Mouse (Mus musculus) cortical plate, adult 2 months (tissue): ENCODE results near the gene Senp5. TPM values are rescaled to one million over a fixed set of nuclear protein-coding genes. Genes with fewer than 3 reads are reported as not detected.
"Not testable (repeated sequence)": the region's sequence is repeated elsewhere in the genome, so short reads cannot be mapped to it uniquely, and the experiment has no call there.

ENCODE experiments used
- H3K27ac ChIP-seq: fragments of 200-500 bp; 2 replicates; pipeline ENCODE4 v1.5.1; 2012; ENCODE audit warnings: low read length, control low read depth, inconsistent platforms; ENCODE audit not compliant: insufficient read depth
- H3K4me1 ChIP-seq: fragments of 200-500 bp; 2 replicates; pipeline ENCODE4 v1.6.1; 2011; ENCODE audit warnings: low read length; ENCODE audit not compliant: control insufficient read depth, insufficient read depth
- H3K4me3 ChIP-seq: fragments of 200-500 bp; 2 replicates; pipeline ENCODE4 v1.5.1; 2011; ENCODE audit warnings: mild to moderate bottlenecking, low read length, control low read depth; ENCODE audit not compliant: insufficient read depth
- CTCF ChIP-seq: fragments of 200-500 bp; IDR thresholded peaks from 2 replicates; pipeline ENCODE4 v1.5.1; 2011; ENCODE audit warnings: mild to moderate bottlenecking, control low read depth, low read length; ENCODE audit not compliant: insufficient read depth; ENCODE audit errors: extremely low read depth
- POLR2A ChIP-seq: fragments of 200-500 bp; IDR thresholded peaks from 2 replicates; pipeline ENCODE4 v1.6.1; 2011; ENCODE audit warnings: mild to moderate bottlenecking, low read length, control low read depth; ENCODE audit not compliant: insufficient read depth; ENCODE audit errors: extremely low read depth
- polyA plus RNA-seq: library from polyadenylated mRNA; depleted of rRNA; stranded (reverse); fragments of >200 nt; gene quantifications from 2 replicates; pipeline ENCODE4 v1.2.3, GENCODE M21; 2012

The Senp5 gene
- polyA plus RNA-seq, 1 experiment = 22.0 TPM

- no peak for TF ChIP-seq POLR2A
- no peak for TF ChIP-seq CTCF
- Histone ChIP-seq H3K27ac (no peak overlapping the region), H3K4me3 (no peak overlapping the region), H3K4me1 (no peaks in the 10 kb centered on the region)
Observed at GRCm38 (mm10) chr16:31992039-31992438, 11.0 kb downstream of the Senp5 start.

- H3K4me3 ChIP-seq = no peak overlapping the region
- peaks cover 2% of the 10 kb centered on the region; the same call in 1 of the 2 replicates for H3K4me1 ChIP-seq
- H3K27ac ChIP-seq = no peak overlapping the region
- TF ChIP-seq CTCF = no peak
- no peak for TF ChIP-seq POLR2A
Observed at GRCm38 (mm10) chr16:31980946-31981345, 22.1 kb downstream of the Senp5 start.

GRCm38 (mm10) chr16:31979501-31979900 lies 23.6 kb downstream of the Senp5 start:
- H3K27ac ChIP-seq = no peak overlapping the region
- no peak for TF ChIP-seq CTCF
- no peak for TF ChIP-seq POLR2A
- no peak overlapping the region for H3K4me3 ChIP-seq
- H3K4me1 ChIP-seq = no peaks in the 10 kb centered on the region

- Histone ChIP-seq H3K4me1 (no peaks in the 10 kb centered on the region), H3K27ac (no peak overlapping the region), H3K4me3 (no peak overlapping the region)
- TF ChIP-seq POLR2A = no peak
- TF ChIP-seq CTCF = no peak
Observed at GRCm38 (mm10) chr16:31975258-31975657, 27.8 kb downstream of the Senp5 start.

GRCm38 (mm10) chr16:31963224-31963623 lies 39.9 kb downstream of the Senp5 start:
- Histone ChIP-seq H3K4me1 (no peaks in the 10 kb centered on the region), H3K4me3 (no peak overlapping the region), H3K27ac (no peak overlapping the region)
- no peak for TF ChIP-seq POLR2A
- no peak for TF ChIP-seq CTCF

- peaks cover 4% of the 10 kb centered on the region; the same call in 1 of the 2 replicates for H3K4me1 ChIP-seq
- H3K27ac ChIP-seq = peak within 1 kb of the TSS; percentile 94
- TF ChIP-seq CTCF (no peak), POLR2A (peak; percentile 72)
- peak within 1 kb of the TSS; percentile 99 for H3K4me3 ChIP-seq
Observed at GRCm38 (mm10) chr16:31948345-31948774, 54.7 kb downstream of the Senp5 start, which contains the start of the genes 0610012G03Rik and Ncbp2. Gene 0610012G03Rik (minus strand): TSS chr16:31948494. Gene Ncbp2 (plus strand): TSS chr16:31948513.

- 0 out of 2 replicates have a peak, but pooled peaks have one; percentile 28 for TF ChIP-seq POLR2A
- no peak for TF ChIP-seq CTCF
- H3K4me1 ChIP-seq = peaks cover 4% of the 10 kb centered on the region; the same call in 1 of the 2 replicates
- H3K4me3 ChIP-seq = peak overlapping the region; percentile 99
- peak overlapping the region; percentile 94 for H3K27ac ChIP-seq
Observed at GRCm38 (mm10) chr16:31947901-31948316, 55.2 kb downstream of the Senp5 start.

- peak overlapping the region; percentile 94 for H3K27ac ChIP-seq
- TF ChIP-seq CTCF = no peak
- no peak for TF ChIP-seq POLR2A
- peak overlapping the region; percentile 99 for H3K4me3 ChIP-seq
- peaks cover 4% of the 10 kb centered on the region; the same call in 1 of the 2 replicates for H3K4me1 ChIP-seq
Observed at GRCm38 (mm10) chr16:31947333-31947732, 55.8 kb downstream of the Senp5 start.

GRCm38 (mm10) chr16:31945986-31946385 lies 57.1 kb downstream of the Senp5 start:
- not testable (repeated sequence) for H3K4me1 ChIP-seq, H3K4me3 ChIP-seq

GRCm38 (mm10) chr16:31945372-31945771 lies 57.7 kb downstream of the Senp5 start:
- Histone ChIP-seq H3K27ac (no peak overlapping the region), H3K4me3 (no peak overlapping the region; the same call in 1 of the 2 replicates), H3K4me1 (peaks cover 4% of the 10 kb centered on the region; the same call in 1 of the 2 replicates)
- no peak for TF ChIP-seq CTCF
- TF ChIP-seq POLR2A = no peak

More at GRCm38 (mm10) chr16:31945986-31946385, 57.1 kb downstream of the Senp5 start:
- H3K27ac ChIP-seq = not testable (repeated sequence)

GRCm38 (mm10) chr16:31944698-31945255 lies 58.3 kb downstream of the Senp5 start:
- Histone ChIP-seq H3K27ac (no peak overlapping the region), H3K4me3 (no peak overlapping the region), H3K4me1 (peaks cover 4% of the 10 kb centered on the region; the same call in 1 of the 2 replicates)
- TF ChIP-seq POLR2A (no peak), CTCF (no peak)
